Mouse (Mus musculus) C2C12 (cell line): ENCODE results near the gene Serpina16.

Source experiments
- CEBPB ChIP-seq: IDR thresholded peaks from one replicate; pipeline ENCODE4 v1.6.1; 2011; ENCODE audit warnings: low read depth, mild to moderate bottlenecking, control low read depth, moderate library complexity
- CTCF ChIP-seq: IDR thresholded peaks from one replicate; pipeline ENCODE4 v1.5.1; 2011; ENCODE audit not compliant: control insufficient read depth, insufficient read depth, insufficient read length
- FOSL1 ChIP-seq: IDR thresholded peaks from one replicate; pipeline ENCODE4 v1.8.0; 2011; ENCODE audit warnings: mild to moderate bottlenecking, low read length; ENCODE audit not compliant: poor library complexity, insufficient read depth, severe bottlenecking
- MAX ChIP-seq: IDR thresholded peaks from one replicate; pipeline ENCODE4 v1.6.1; 2011; ENCODE audit warnings: mild to moderate bottlenecking, control low read depth
- MYOD1 ChIP-seq: IDR thresholded peaks from one replicate; pipeline ENCODE4 v1.6.1; 2011; ENCODE audit warnings: low read depth; ENCODE audit not compliant: control insufficient read depth, insufficient read length
- MYOG ChIP-seq: IDR thresholded peaks from one replicate; pipeline ENCODE4 v1.6.1; 2011; ENCODE audit not compliant: control insufficient read depth, insufficient read length; ENCODE audit errors: extremely low read depth
- USF1 ChIP-seq: IDR thresholded peaks from one replicate; pipeline ENCODE4 v1.6.1; 2011; ENCODE audit warnings: low read depth, mild to moderate bottlenecking, control low read depth, moderate library complexity

GRCm38 (mm10) chr12:103659171-103659570 lies 16.8 kb downstream of the Serpina16 start:
- no peak for TF ChIP-seq CTCF
- TF ChIP-seq USF1: no peak
- no peak for TF ChIP-seq CEBPB
- TF ChIP-seq MAX: no peak
- TF ChIP-seq FOSL1: no peak
- TF ChIP-seq MYOG: no peak
- no peak for TF ChIP-seq MYOD1
